Mouse (Mus musculus): Measurements from ENCODE around the gene Vps16.

DNA sequence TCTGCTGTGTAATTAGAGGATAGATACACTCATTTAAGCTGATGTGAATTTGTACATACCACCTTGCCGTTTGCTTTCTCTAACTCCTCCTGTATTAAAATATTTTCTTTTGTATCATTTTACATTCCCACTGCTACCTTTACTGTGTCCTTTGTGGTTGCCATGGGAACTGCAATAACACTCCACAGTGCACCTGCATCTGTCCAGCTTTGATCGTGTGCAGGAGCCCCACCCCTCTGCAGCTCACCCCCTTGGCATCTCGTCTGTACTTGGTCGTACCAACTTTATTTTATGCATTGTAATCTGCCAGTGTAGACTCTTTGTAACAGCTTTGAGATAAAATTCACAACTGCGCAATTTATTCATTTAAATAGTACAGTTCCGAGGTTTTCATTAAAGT, 40.2 kb upstream of the Vps16 start:
- TF ChIP-seq POLR2A (IDR thresholded peaks at IDR 0.05; ENCODE audit: extremely low read depth, insufficient read depth, low read length) (no peak), CTCF (IDR thresholded peaks at IDR 0.05; ENCODE audit: extremely low read depth, insufficient read depth, low read length) (no peak)

Data from cortical plate, adult 2 months (tissue).